Mouse (Mus musculus) lung, embryonic 14.5 days (tissue): Measurements from ENCODE around the gene Serp2. TPM values are rescaled to one million over a fixed set of nuclear protein-coding genes. Genes with fewer than 3 reads are reported as not detected.
A peak's percentile ranks its signal among the peaks of the same experiment; 100 is the strongest.

ENCODE experiments used
- ATAC-seq: fragments of 200-750 bp; cut with Nextera tagmentation; 2 replicates; pipeline ENCODE4 v1.8.0; 2017; ENCODE audit warnings: mild to moderate bottlenecking, moderate TSS enrichment, moderate library complexity; ENCODE audit not compliant: insufficient read depth
- DNase-seq: peaks from one replicate; pipeline ENCODE4 v3.0.0-alpha.2; 2015
- H3K27ac ChIP-seq: fragments of 300-500 bp; sonication (generic); 2 replicates; pipeline ENCODE4 v1.5.1; 2014; ENCODE audit warnings: low read depth, mild to moderate bottlenecking, moderate library complexity
- H3K27me3 ChIP-seq: fragments of 300-500 bp; sonication (generic); 2 replicates; pipeline ENCODE4 v1.6.1; 2014; ENCODE audit warnings: low read length, control low read depth; ENCODE audit not compliant: insufficient read depth
- H3K36me3 ChIP-seq: fragments of 300-500 bp; sonication (generic); 2 replicates; pipeline ENCODE4 v1.6.1; 2014; ENCODE audit warnings: control low read depth; ENCODE audit not compliant: insufficient read depth
- H3K4me1 ChIP-seq: fragments of 300-500 bp; sonication (generic); 2 replicates; pipeline ENCODE4 v1.6.1; 2014; ENCODE audit warnings: antibody characterized with exemption, control low read depth; ENCODE audit not compliant: insufficient read depth
- H3K4me2 ChIP-seq: fragments of 300-500 bp; sonication (generic); 2 replicates; pipeline ENCODE4 v1.6.1; 2014; ENCODE audit warnings: mild to moderate bottlenecking
- H3K4me3 ChIP-seq: fragments of 300-500 bp; sonication (generic); 2 replicates; pipeline ENCODE4 v1.5.1; 2014; ENCODE audit warnings: low read depth, low read length
- H3K9ac ChIP-seq: fragments of 300-500 bp; sonication (generic); 2 replicates; pipeline ENCODE4 v1.6.1; 2014
- H3K9me3 ChIP-seq: fragments of 300-500 bp; sonication (generic); 2 replicates; pipeline ENCODE4 v1.6.1; 2016; ENCODE audit warnings: low read depth, low read length, control low read depth
- CTCF ChIP-seq: IDR thresholded peaks from 2 replicates; pipeline ENCODE4 v1.5.1; 2016; ENCODE audit warnings: antibody characterized with exemption, low read depth
- WGBS: fragments of 180-500 bp; shearing (Covaris S2); extraction: QIAGEN DNeasy Blood & Tissue Kit; methylation state at CpG from one replicate; pipeline ENCODE4 v1.1.7; 2014; 5-methylcytosine and 5-hydroxymethylcytosine counted together
- polyA plus RNA-seq: library from polyadenylated mRNA; unstranded; fragments of >200 nt; fragmentation: Nextera tagmentation; extraction: Ambion mirVana; gene quantifications from 2 replicates; pipeline ENCODE4 v1.2.1, GENCODE M21; 2014

The Serp2 gene
- polyA plus RNA-seq, 1 experiment from 2014 or later, result 7.7 TPM

- H3K27ac ChIP-seq, result peak overlapping the region; percentile 67
- no peaks in the 10 kb centered on the region for H3K36me3 ChIP-seq
- H3K27me3 ChIP-seq, result no peaks in the 10 kb centered on the region
- no peak for TF ChIP-seq CTCF
- WGBS, result under 1% methylated on average over 62 of the region's 67 CpGs
- peak; percentile 85 for DNase-seq
- peak overlapping the region; percentile 95 for H3K4me2 ChIP-seq
- H3K4me1 ChIP-seq, result peaks cover 12% of the 10 kb centered on the region
- peak overlapping the region; percentile 69 for H3K9ac ChIP-seq
- H3K9me3 ChIP-seq, result no peaks in the 10 kb centered on the region
- H3K4me3 ChIP-seq, result peak overlapping the region; percentile 60
- peak; percentile 84 for ATAC-seq
These were observed 448 bp downstream of the Serp2 start for GRCm38 (mm10) chr14:76556031-76556851.

GRCm38 (mm10) chr14:76555263-76556030, 1.2 kb downstream of the Serp2 start:
- H3K27me3 ChIP-seq, result no peaks in the 10 kb centered on the region
- peak overlapping the region; percentile 95 for H3K4me2 ChIP-seq
- H3K36me3 ChIP-seq, result no peaks in the 10 kb centered on the region
- TF ChIP-seq CTCF, result no peak
- WGBS, result 48% methylated on average over 18 of the region's 18 CpGs
- peak overlapping the region; percentile 69; the same call in 1 of the 2 replicates for H3K9ac ChIP-seq
- peak; percentile 16; the same call in 1 of the 2 replicates for ATAC-seq
- H3K4me1 ChIP-seq, result peaks cover 12% of the 10 kb centered on the region
- H3K4me3 ChIP-seq, result peak overlapping the region; percentile 60
- no peaks in the 10 kb centered on the region for H3K9me3 ChIP-seq
- DNase-seq, result peak; percentile 53
- peak overlapping the region; percentile 43; the same call in 1 of the 2 replicates for H3K27ac ChIP-seq

GRCm38 (mm10) chr14:76544136-76544535, 12.6 kb downstream of the Serp2 start:
- Histone ChIP-seq H3K4me3 (no peak overlapping the region), H3K27ac (no peak overlapping the region), H3K9ac (no peak overlapping the region), H3K4me1 (no peaks in the 10 kb centered on the region), H3K9me3 (no peaks in the 10 kb centered on the region), H3K4me2 (no peak overlapping the region), H3K27me3 (no peaks in the 10 kb centered on the region), H3K36me3 (no peaks in the 10 kb centered on the region)
- no peak for TF ChIP-seq CTCF
- ATAC-seq (no peak), DNase-seq (no peak)
- WGBS, result 69% methylated on average over 6 of the region's 6 CpGs

GRCm38 (mm10) chr14:76541341-76541740, 15.3 kb downstream of the Serp2 start:
- no peaks in the 10 kb centered on the region for H3K27me3 ChIP-seq
- TF ChIP-seq CTCF, result no peak
- no peaks in the 10 kb centered on the region for H3K4me1 ChIP-seq
- H3K36me3 ChIP-seq, result no peaks in the 10 kb centered on the region
- no peak overlapping the region for H3K4me3 ChIP-seq
- ATAC-seq (no peak), DNase-seq (no peak)
- no peak overlapping the region for H3K4me2 ChIP-seq
- H3K9me3 ChIP-seq, result no peaks in the 10 kb centered on the region
- no peak overlapping the region for H3K27ac ChIP-seq
- H3K9ac ChIP-seq, result no peak overlapping the region
- WGBS, result 44% methylated on average over 2 of the region's 2 CpGs

GRCm38 (mm10) chr14:76540005-76540670, 16.6 kb downstream of the Serp2 start:
- Histone ChIP-seq H3K27me3 (no peaks in the 10 kb centered on the region), H3K27ac (no peak overlapping the region), H3K36me3 (no peaks in the 10 kb centered on the region), H3K4me1 (no peaks in the 10 kb centered on the region), H3K4me2 (no peak overlapping the region), H3K4me3 (no peak overlapping the region), H3K9ac (no peak overlapping the region), H3K9me3 (no peaks in the 10 kb centered on the region)
- 94% methylated on average over 5 of the region's 5 CpGs for WGBS
- ATAC-seq, result no peak
- no peak for DNase-seq
- TF ChIP-seq CTCF, result no peak

GRCm38 (mm10) chr14:76536921-76537320, 19.8 kb downstream of the Serp2 start:
- H3K9me3 ChIP-seq, result no peaks in the 10 kb centered on the region
- no peaks in the 10 kb centered on the region for H3K36me3 ChIP-seq
- H3K4me2 ChIP-seq, result no peak overlapping the region
- H3K4me1 ChIP-seq, result peaks cover 7% of the 10 kb centered on the region; the same call in 1 of the 2 replicates
- peak; percentile 49; the same call in 1 of the 2 replicates for ATAC-seq
- H3K27ac ChIP-seq, result peak overlapping the region; percentile 43; the same call in 1 of the 2 replicates
- 14% methylated on average over 6 of the region's 6 CpGs for WGBS
- H3K4me3 ChIP-seq, result no peak overlapping the region
- no peaks in the 10 kb centered on the region for H3K27me3 ChIP-seq
- TF ChIP-seq CTCF, result no peak
- DNase-seq, result peak; percentile 77
- no peak overlapping the region for H3K9ac ChIP-seq
